Mouse (Mus musculus) ES-E14 (cell line): ENCODE data around the gene Ptprf. TPM values are rescaled to one million over a fixed set of nuclear protein-coding genes. Genes with fewer than 3 reads are reported as not detected.
A peak's percentile ranks its signal among the peaks of the same experiment; 100 is the strongest.

Experiments used
- DNase-seq: peaks from one replicate; pipeline ENCODE4 v3.0.0-alpha.2; 2013; ENCODE audit warnings: low read depth, low spot score
- H3K27ac ChIP-seq: 2 replicates; pipeline ENCODE4 v1.5.1; 2012; ENCODE audit warnings: low read depth, mild to moderate bottlenecking, low read length, moderate library complexity, mixed read lengths; ENCODE audit not compliant: poor library complexity, insufficient read depth, severe bottlenecking
- H3K36me3 ChIP-seq: 2 replicates; pipeline ENCODE4 v1.6.1; 2012; ENCODE audit warnings: mild to moderate bottlenecking, low read length, moderate library complexity, mixed read lengths; ENCODE audit not compliant: control insufficient read depth, poor library complexity, insufficient read depth, severe bottlenecking
- H3K4me1 ChIP-seq, 2 experiments: fragments of 150-350 bp in 1 of 2; sonication (generic) in 1 of 2; 2 replicates each; pipeline ENCODE4 v1.6.1; 2012; ENCODE audit warnings: low read length in 2 of 2, mild to moderate bottlenecking in 1 of 2, mixed read lengths in 1 of 2; ENCODE audit not compliant: control insufficient read depth in 2 of 2, insufficient read depth in 2 of 2, poor library complexity in 1 of 2
- H3K4me3 ChIP-seq, 2 experiments: fragments of 150-350 bp in 1 of 2; sonication (generic) in 1 of 2; 2 replicates each; pipeline ENCODE4 v1.5.1; 2012; ENCODE audit warnings: low read length in 2 of 2, low read depth in 1 of 2, mild to moderate bottlenecking in 1 of 2, mixed read lengths in 1 of 2; ENCODE audit not compliant: insufficient read depth in 1 of 2, poor library complexity in 1 of 2, severe bottlenecking in 1 of 2
- H3K9ac ChIP-seq: 2 replicates; pipeline ENCODE4 v1.6.1; 2012; ENCODE audit warnings: low read depth, mild to moderate bottlenecking, low read length, mixed read lengths; ENCODE audit not compliant: poor library complexity, insufficient read depth, severe bottlenecking
- H3K9me3 ChIP-seq: fragments of 150-350 bp; sonication (generic); 2 replicates; pipeline ENCODE4 v1.6.1; 2012; ENCODE audit warnings: low read depth, mild to moderate bottlenecking, low read length; ENCODE audit not compliant: control insufficient read depth, insufficient read depth
- CHD2 ChIP-seq: IDR thresholded peaks from 2 replicates; pipeline ENCODE4 v1.6.1; 2014; ENCODE audit warnings: mild to moderate bottlenecking, low read depth, low read length, inconsistent platforms
- HCFC1 ChIP-seq: IDR thresholded peaks from 2 replicates; pipeline ENCODE4 v1.6.1; 2012; ENCODE audit warnings: low read length, inconsistent platforms, borderline replicate concordance; ENCODE audit not compliant: insufficient read depth
- MAFK ChIP-seq: IDR thresholded peaks from 2 replicates; pipeline ENCODE4 v1.6.1; 2014; ENCODE audit warnings: mild to moderate bottlenecking, low read depth, low read length, inconsistent platforms; ENCODE audit not compliant: insufficient read depth
- ZC3H11A ChIP-seq: IDR thresholded peaks from 2 replicates; pipeline ENCODE4 v1.6.1; 2012; ENCODE audit warnings: low read depth, mild to moderate bottlenecking, inconsistent platforms, low read length, borderline replicate concordance
- ZNF384 ChIP-seq: IDR thresholded peaks from 2 replicates; pipeline ENCODE4 v1.6.1; 2012; ENCODE audit warnings: low read depth, low read length, inconsistent platforms
- in situ Hi-C, 2 experiments: fragments of 600-800 bp; cut with MboI; formaldehyde crosslinking; loops; one replicate each; pipeline ENCODE4 v1.15.1; 2025; ENCODE audit warnings: low sequenced_read_pairs in 2 of 2, inconsistent platforms in 1 of 2; ENCODE audit not compliant: unreplicated experiment in 2 of 2
- total RNA-seq: library from RNA; depleted of rRNA; stranded (reverse); fragments of 300-350 nt; gene quantifications from 2 replicates; pipeline ENCODE4 v1.2.3, GENCODE M21; 2012

The Ptprf gene
- total RNA-seq, 1 experiment, result 226 TPM

GRCm38 (mm10) chr4:118227398-118227797, 63.8 kb downstream of the Ptprf start:
- peaks cover 9 to 21% of the 10 kb centered on the region in 2 experiments; a peak in 2 of 4 replicates for H3K4me1 ChIP-seq
- no peak overlapping the region for H3K9ac ChIP-seq

DNA sequence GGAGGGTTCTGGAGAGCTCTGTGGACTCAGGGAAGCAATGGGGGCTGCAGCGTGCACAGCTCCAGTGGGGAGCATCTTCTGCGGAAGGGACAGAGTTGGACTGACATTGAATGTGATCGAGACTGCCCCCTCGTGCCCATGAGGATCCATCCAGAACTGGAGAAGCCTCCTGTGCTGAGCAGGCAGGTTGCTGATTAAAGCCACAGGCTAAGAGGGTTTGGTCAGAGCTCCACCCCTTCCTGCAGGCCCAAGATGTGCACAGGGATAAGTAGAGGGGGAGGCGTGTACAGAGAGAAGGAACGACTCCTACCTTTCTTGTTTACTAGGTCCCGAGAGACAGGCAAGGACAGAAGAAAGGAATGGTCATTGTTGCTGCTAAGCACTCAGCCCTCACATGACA, 69.9 kb downstream of the Ptprf start:
- H3K9ac ChIP-seq, result no peak overlapping the region
- no peak overlapping the region for H3K4me3 ChIP-seq
- in situ Hi-C loops, result no loop called here
- no peak for DNase-seq
- H3K9me3 ChIP-seq, result no peaks in the 10 kb centered on the region
- no peak for TF ChIP-seq ZC3H11A
- TF ChIP-seq ZNF384, result no peak
- TF ChIP-seq MAFK, result peak; percentile 44; the same call in 1 of the 2 replicates
- TF ChIP-seq HCFC1, result no peak
- H3K4me1 ChIP-seq, result peaks cover 0 to 14% of the 10 kb centered on the region in 2 experiments; a peak in 1 of 4 replicates
- H3K36me3 ChIP-seq, result peaks cover 90% of the 10 kb centered on the region
- no peak overlapping the region for H3K27ac ChIP-seq

More at GRCm38 (mm10) chr4:118227398-118227797, 63.8 kb downstream of the Ptprf start:
- no peaks in the 10 kb centered on the region for H3K9me3 ChIP-seq
- in situ Hi-C loops, result no loop called here
- TF ChIP-seq ZNF384 (no peak), CHD2 (no peak), ZC3H11A (no peak), MAFK (no peak), HCFC1 (no peak)
- H3K36me3 ChIP-seq, result peaks cover 79% of the 10 kb centered on the region
- no peak overlapping the region for H3K4me3 ChIP-seq
- H3K27ac ChIP-seq, result no peak overlapping the region
- no peak for DNase-seq

- peaks cover 90% of the 10 kb centered on the region for H3K36me3 ChIP-seq
- H3K4me1 ChIP-seq, result peaks cover 0 to 14% of the 10 kb centered on the region in 2 experiments; a peak in 1 of 4 replicates
- DNase-seq, result no peak
- no peaks in the 10 kb centered on the region for H3K9me3 ChIP-seq
- TF ChIP-seq ZNF384, result no peak
- no peak for TF ChIP-seq MAFK
- TF ChIP-seq ZC3H11A, result no peak
- TF ChIP-seq CHD2, result no peak
- TF ChIP-seq HCFC1, result no peak
- H3K9ac ChIP-seq, result no peak overlapping the region
- H3K27ac ChIP-seq, result no peak overlapping the region
- in situ Hi-C loops, result no loop called here
- H3K4me3 ChIP-seq, result no peak overlapping the region
These were observed 70.4 kb downstream of the Ptprf start for GRCm38 (mm10) chr4:118220756-118221155.

GRCm38 (mm10) chr4:118219487-118219886, 71.7 kb downstream of the Ptprf start:
- in situ Hi-C loops, result loop anchor here in 1 of 2 experiments (10.0 kb wide), 1 partner anchor 75 kb away; the partner anchor contains the start of gene Ptprf
- Histone ChIP-seq H3K4me3 (no peak overlapping the region), H3K27ac (no peak overlapping the region), H3K36me3 (peaks cover 88% of the 10 kb centered on the region), H3K9me3 (no peaks in the 10 kb centered on the region), H3K4me1 (peaks cover 6 to 14% of the 10 kb centered on the region in 2 experiments; a peak in 3 of 4 replicates), H3K9ac (no peak overlapping the region)
- TF ChIP-seq CHD2, result no peak
- no peak for TF ChIP-seq MAFK
- no peak for TF ChIP-seq HCFC1
- no peak for TF ChIP-seq ZNF384
- no peak for TF ChIP-seq ZC3H11A
- DNase-seq, result no peak

DNA sequence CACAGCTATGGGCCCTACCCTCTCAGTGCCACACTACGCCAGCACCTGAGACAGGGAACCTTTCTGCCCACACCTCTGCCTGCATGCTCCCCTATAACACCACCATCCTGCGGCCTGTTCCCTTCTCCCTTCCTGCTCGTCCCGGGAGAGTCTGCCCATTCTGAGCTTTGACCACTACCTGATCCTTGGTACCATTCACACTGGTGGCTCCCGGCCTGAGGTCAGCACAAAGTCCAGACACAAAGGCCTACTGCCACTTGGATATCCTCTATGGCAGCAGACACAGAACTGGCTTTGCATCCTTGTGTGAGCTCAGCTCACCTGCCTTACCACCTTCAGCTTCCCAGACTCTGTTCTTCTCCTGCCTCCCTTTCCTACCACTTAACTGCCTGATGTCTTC, 72.7 kb downstream of the Ptprf start:
- H3K9me3 ChIP-seq, result no peaks in the 10 kb centered on the region
- no peak overlapping the region for H3K27ac ChIP-seq
- in situ Hi-C loops, result loop anchor here in 1 of 2 experiments (10.0 kb wide), 1 partner anchor 76 kb away; the partner anchor contains the start of gene Ptprf
- no peak overlapping the region for H3K4me3 ChIP-seq
- TF ChIP-seq ZNF384, result no peak
- TF ChIP-seq CHD2, result no peak
- TF ChIP-seq ZC3H11A, result no peak
- TF ChIP-seq MAFK, result no peak
- TF ChIP-seq HCFC1, result no peak
- H3K4me1 ChIP-seq, result peaks cover 6 to 14% of the 10 kb centered on the region in 2 experiments; a peak in 3 of 4 replicates
- H3K9ac ChIP-seq, result no peak overlapping the region
- DNase-seq, result no peak
- H3K36me3 ChIP-seq, result peaks cover 86% of the 10 kb centered on the region
